Mouse (Mus musculus) layer of hippocampus, adult 9-11 months (tissue): ENCODE measurements around the gene Actc1.

ENCODE experiments used
- DNase-seq: peaks from one replicate; pipeline ENCODE4 v3.0.0; 2022

Gene Actc1

GRCm38 (mm10) chr2:114052696-114053598 lies at the start of gene Actc1:
Actc1 (minus strand) TSS chr2:114053548.
- DNase-seq: no peak

DNA sequence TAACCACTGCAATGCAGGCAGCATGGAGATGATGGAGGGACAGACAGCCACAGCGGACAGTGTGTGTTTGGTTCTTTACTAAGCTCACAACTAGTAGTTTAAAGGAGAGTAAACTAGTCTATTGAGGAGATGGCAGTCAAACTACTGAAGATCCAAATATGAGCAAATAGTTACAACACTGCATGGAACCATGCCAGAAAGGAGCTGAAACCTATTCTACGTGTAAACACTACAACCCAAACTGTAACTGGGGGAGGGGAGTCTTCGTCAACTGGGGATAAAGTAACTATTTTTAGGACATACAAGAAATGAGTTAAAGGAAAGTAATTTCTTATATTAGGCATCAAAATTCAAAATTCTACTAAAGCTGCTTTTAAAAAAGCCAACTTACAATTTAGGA lies 49.1 kb upstream of the Actc1 start:
- no peak for DNase-seq

GRCm38 (mm10) chr2:114100834-114101233 lies 47.5 kb upstream of the Actc1 start:
- no peak for DNase-seq

- DNase-seq: no peak
Measured at GRCm38 (mm10) chr2:114099816-114100215, 46.5 kb upstream of the Actc1 start.

DNA sequence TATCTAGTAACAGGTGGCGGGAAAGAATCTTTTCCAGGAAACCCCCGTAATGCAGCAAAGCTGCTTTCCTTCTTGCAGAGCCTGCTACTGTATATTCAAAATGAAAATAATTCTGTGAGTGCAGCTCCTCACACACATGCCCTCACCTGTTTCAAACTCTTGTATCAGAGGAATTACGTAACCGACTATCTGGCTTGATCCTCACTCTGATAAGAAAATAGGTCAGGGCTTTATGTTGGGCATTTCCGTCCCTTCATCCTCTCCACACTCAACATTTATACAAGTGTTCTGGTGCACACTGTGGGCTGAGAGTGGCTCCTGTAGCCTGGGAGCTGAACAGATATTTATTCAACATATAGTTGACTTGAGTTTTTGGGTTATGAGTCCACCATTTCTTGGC lies 45.8 kb upstream of the Actc1 start:
- DNase-seq: no peak

- DNase-seq: no peak
Measured at GRCm38 (mm10) chr2:114097627-114098026, 44.3 kb upstream of the Actc1 start.

DNA sequence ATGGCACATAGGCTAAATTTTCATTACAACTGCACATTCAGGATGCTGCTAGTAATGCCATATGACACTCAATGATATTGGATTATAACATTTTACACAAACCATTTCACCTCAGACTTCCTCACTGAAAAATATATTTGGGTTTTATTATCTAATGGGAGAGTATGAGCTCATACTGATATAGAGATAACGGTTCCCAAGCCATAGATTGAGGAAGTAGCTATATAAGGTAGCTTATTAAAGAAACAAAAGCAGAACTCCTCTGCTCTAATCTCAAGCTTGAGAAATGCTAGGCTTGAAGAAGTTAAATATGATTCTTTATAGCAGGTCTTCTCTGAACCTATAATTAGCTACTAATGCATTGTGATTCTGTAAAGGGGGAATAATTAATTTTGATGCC lies 43.2 kb upstream of the Actc1 start:
- no peak for DNase-seq

DNA sequence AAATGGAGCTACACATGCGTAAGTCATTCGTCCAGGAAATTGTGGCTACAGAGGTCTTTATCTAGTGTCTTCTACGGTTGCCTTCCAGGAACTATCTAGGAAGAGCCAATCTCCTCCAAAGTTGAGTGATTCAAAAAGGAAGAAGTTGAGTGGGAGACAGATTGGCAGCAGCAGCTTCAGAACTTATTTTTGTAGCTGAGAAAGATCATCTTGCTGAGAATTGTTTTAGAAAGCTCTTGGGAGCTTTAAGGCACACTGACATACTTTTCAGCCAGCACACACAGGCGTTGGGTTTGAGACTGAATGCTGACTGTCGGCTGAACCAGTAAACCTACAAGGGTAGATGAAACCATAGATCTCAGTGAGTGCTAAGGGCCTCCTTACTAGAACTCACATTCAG lies 42.0 kb upstream of the Actc1 start:
- DNase-seq: no peak

DNA sequence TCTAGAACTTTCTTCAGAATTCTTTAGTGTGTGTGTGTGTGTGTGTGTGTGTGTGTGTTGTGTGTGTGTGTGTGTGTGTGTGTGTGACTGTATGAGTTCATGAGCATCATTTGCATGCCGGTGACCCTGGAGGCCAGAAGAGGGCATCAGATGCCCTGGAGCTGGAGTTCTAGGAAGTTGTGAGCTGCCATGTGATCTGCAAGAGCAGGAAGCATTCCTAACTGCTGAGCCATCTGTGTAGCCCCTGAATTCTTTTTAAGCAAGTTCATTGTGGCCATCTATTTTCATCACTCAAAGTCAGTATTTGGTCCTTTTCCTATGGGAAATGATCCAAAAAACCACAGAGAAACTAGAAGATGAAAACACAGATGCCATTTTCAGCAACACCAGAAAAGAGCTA lies 41.3 kb upstream of the Actc1 start:
- DNase-seq: no peak

DNA sequence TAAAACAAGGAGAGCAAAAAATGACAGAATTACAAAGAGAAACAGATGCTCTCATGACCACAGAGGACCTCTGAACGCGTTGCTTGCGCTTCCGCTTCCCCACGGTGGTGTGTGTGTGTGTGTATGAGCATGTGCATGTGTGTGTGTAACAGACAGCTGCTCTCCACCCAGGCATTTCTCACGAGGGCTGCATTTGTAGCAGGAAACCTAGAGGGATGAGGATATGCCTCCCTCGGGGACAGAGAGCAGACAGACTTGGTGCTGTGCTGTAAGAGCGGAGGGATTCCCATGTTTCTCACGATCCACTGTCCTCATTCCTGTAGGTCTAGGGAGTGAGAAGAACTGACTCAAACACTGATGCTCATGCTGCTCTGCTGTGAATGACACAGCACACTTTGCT lies 40.2 kb upstream of the Actc1 start:
- DNase-seq: no peak

DNA sequence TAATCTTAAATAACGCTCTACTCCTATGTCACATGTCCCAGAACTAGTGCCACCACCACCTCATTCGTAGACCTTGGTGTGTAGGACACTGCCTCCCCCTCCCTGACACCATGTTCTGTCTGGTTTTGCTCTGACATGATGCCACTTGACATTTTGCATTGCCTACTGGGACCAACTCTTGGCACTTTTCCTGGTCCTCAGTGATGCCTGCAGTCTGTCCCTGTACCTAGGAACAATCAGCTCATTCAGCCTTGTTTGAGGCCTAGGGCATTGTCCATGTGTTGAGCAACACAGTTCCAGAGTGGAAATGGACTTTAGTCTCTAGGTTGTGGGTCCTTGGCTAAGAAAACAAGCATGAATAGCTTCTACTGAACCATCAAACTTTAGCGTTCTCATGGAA lies 36.5 kb upstream of the Actc1 start:
- peak; percentile 10 for DNase-seq

GRCm38 (mm10) chr2:114087271-114087670 lies 33.9 kb upstream of the Actc1 start:
- peak; percentile 15 for DNase-seq

DNA sequence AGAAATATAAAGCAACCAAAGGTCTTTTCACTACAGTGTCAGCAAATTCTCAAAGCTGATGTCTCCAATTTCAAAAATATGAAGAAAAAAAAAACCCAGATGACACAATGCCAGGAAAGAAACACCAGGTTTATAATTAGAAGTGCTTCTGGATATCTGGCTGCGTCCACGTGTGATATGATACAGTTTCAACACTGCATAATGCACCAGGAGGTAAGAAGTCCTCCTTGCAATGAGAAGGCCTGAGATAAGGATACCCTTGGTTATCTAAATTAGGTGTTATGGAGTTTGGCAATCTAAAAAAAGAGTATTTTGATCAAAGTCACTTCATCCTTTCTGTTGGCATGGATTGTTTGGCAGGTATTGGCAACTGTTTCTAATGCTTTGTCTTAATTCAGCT lies 18.5 kb upstream of the Actc1 start:
- DNase-seq: no peak

- no peak for DNase-seq
Measured at GRCm38 (mm10) chr2:114066226-114066625, 12.9 kb upstream of the Actc1 start.

DNA sequence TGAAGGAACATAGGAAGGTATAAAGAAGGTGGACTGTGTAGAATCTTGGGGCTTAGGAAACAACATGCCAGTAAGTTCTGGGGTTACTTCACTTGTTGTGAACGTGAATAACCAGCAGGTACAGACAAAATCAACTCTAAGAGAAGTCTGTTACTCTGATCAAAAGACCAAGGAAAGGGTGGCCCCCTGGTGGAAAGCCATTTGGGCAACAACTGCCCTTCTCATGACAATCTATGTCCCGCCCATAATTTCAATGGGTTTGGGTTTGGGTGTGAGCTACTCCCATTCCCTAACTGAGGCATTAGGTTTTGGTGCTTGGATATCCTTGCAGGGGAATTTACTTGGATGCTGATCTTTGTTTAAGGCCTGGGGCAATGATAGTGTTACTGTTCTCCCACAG lies 10.7 kb upstream of the Actc1 start:
- no peak for DNase-seq

GRCm38 (mm10) chr2:114060071-114060591 lies 6.8 kb upstream of the Actc1 start:
- no peak for DNase-seq

DNA sequence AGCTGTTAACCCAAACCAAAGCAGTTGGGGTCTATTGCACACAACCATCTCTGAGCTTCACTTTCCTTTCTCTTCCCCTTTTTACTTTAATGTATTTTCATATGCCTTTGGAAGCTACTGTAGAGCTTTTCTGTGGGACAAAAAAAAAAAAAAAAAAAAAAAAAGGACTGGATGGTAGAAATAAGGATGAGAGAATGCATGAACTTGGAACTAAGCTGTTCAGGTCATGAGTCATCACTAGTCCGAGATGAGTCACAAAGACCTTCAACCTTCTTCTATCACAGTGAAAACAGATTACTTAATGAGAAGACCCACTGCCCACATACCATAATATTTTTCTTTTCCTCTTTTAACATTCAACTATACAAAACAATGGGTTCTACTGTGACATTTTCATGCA lies 6.3 kb upstream of the Actc1 start:
- no peak for DNase-seq

- no peak for DNase-seq
Measured at GRCm38 (mm10) chr2:114058226-114058796, 5.0 kb upstream of the Actc1 start.

- no peak for DNase-seq
Measured at GRCm38 (mm10) chr2:114057303-114057853, 4.0 kb upstream of the Actc1 start.

- DNase-seq: no peak
Measured at GRCm38 (mm10) chr2:114054129-114054528, 781 bp upstream of the Actc1 start.

- no peak for DNase-seq
Measured at GRCm38 (mm10) chr2:114051871-114052241, 1.5 kb downstream of the Actc1 start.

DNA sequence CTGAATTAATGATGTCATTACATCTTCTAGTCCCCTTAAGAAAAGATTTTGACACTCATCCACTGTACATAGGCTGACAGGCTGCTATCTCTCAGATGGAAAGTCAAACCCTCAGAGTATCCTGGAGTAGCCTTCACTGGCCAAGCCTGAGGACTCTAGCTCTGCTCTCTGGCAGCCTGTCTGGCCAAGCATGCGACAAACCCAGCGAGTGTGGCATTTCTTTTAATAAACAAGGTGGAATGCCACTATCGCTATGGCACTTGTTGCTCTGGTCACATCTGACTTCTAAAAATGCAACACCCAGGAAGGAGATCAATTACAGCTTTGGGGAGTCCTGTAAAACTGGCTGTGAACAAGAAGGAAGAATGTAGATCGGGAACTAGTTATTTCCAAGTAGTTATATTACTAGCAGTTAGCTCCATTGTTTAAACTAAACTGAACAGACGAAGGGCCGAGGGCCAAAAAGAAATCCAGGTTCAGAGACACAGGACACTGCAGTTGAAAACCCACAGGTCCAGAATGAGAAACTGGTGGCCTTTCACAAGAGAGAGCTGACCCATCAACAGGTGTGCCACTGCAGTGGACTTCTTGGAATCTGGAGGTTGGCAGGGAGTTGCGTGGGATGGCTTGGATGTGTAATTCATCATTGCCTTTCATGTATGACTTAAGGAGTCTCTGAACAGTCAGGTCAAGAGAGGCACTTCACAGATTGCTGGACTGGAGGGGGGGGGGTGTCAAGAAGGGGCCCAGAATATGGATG lies 2.1 kb downstream of the Actc1 start:
- no peak for DNase-seq

GRCm38 (mm10) chr2:114050150-114050549 lies 3.2 kb downstream of the Actc1 start:
- no peak for DNase-seq
